Mouse (Mus musculus): ENCODE results near the gene Cpt1c. TPM values are rescaled to one million over a fixed set of nuclear protein-coding genes. Genes with fewer than 3 reads are reported as not detected.

The Cpt1c gene
- total RNA-seq (2023), result under 1 TPM; 0.61 to 0.80 TPM

GRCm38 (mm10) chr7:44974383-44975116 is at the start of gene Cpt1c:
Cpt1c (minus strand) TSS chr7:44974851.

GRCm38 (mm10) chr7:45017242-45018061 is 42.8 kb upstream of the Cpt1c start, which contains the start of gene Rras:
Rras (plus strand) TSS chr7:45017961.

GRCm38 (mm10) chr7:45015957-45016612 is 41.4 kb upstream of the Cpt1c start, which contains the start of gene Scaf1:
Scaf1 (minus strand) TSS chr7:45016363.

GRCm38 (mm10) chr7:44998501-44998955 is 23.9 kb upstream of the Cpt1c start, which contains the start of gene Bcl2l12:
Bcl2l12 (minus strand) TSS chr7:44998712.

GRCm38 (mm10) chr7:44997231-44997939 is 22.7 kb upstream of the Cpt1c start, which contains the start of gene Irf3:
Irf3 (plus strand) TSS chr7:44997648.

GRCm38 (mm10) chr7:44986192-44986878 is 11.7 kb upstream of the Cpt1c start, which contains the start of gene Prmt1:
Prmt1 (minus strand) TSS chr7:44986568.

GRCm38 (mm10) chr7:44942904-44943303 is 31.7 kb downstream of the Cpt1c start, which contains the start of gene Tsks:
Tsks (plus strand) TSS chr7:44943204.

GRCm38 (mm10) chr7:44929204-44930151 is 45.2 kb downstream of the Cpt1c start, which contains the start of gene Ap2a1:
Ap2a1 (minus strand) TSS chr7:44929496.

Other genes starting within 250 kb of the Cpt1c start
- gene Vrk3, start 226.4 kb downstream of the Cpt1c start, total RNA-seq (2023), result 10 to 100 TPM; 99.4 to 99.8 TPM
- under 1 TPM; 0.93 to 0.98 TPM for gene Zfp473, start 223.8 kb downstream of the Cpt1c start, total RNA-seq (2023)
- gene Nup62, start 158.8 kb downstream of the Cpt1c start, total RNA-seq (2023), result 10 to 100 TPM; 42.6 to 50.5 TPM
- gene Il4i1, start 158.5 kb downstream of the Cpt1c start, total RNA-seq (2023), result 1 to 10 TPM; 1.4 to 1.9 TPM
- gene Atf5, start 158.2 kb downstream of the Cpt1c start, total RNA-seq (2023), result 1 to 10 TPM; 4.9 to 5.0 TPM
- 10 to 100 TPM; 37.4 to 39.4 TPM for gene Akt1s1, start 125.9 kb downstream of the Cpt1c start, total RNA-seq (2023)
- 100 to 1,000 TPM in 1 of 2 experiments, 10 to 100 TPM in 1; 89.9 to 108 TPM for gene Tbc1d17, start 125.8 kb downstream of the Cpt1c start, total RNA-seq (2023)
- gene Pnkp, start 117.7 kb downstream of the Cpt1c start, total RNA-seq (2023), result 10 to 100 TPM; 54.4 to 59.2 TPM
- 10 to 100 TPM; 24.2 to 25.2 TPM for gene Ptov1, start 105.1 kb downstream of the Cpt1c start, total RNA-seq (2023)
- gene Med25, start 82.1 kb downstream of the Cpt1c start, total RNA-seq (2023), result 10 to 100 TPM; 67.2 to 73.6 TPM
- 10 to 100 TPM; 23.6 to 24.2 TPM for gene Fuz, start 78.8 kb downstream of the Cpt1c start, total RNA-seq (2023)
- 10 to 100 TPM; 80.0 to 86.8 TPM for gene Ap2a1, start 45.4 kb downstream of the Cpt1c start, total RNA-seq (2023)
- gene Tsks, start 31.6 kb downstream of the Cpt1c start, total RNA-seq (2023), result not detected
- 100 to 1,000 TPM; 143 to 165 TPM for gene Prmt1, start 11.7 kb upstream of the Cpt1c start, total RNA-seq (2023)
- gene Irf3, start 22.8 kb upstream of the Cpt1c start, total RNA-seq (2023), result 100 to 1,000 TPM; 138 to 172 TPM
- 10 to 100 TPM; 18.5 to 30.8 TPM for gene Bcl2l12, start 23.9 kb upstream of the Cpt1c start, total RNA-seq (2023)
- gene Scaf1, start 41.5 kb upstream of the Cpt1c start, total RNA-seq (2023), result 10 to 100 TPM; 81.3 to 91.5 TPM
- 10 to 100 TPM; 10.5 to 10.9 TPM for gene Rras, start 43.1 kb upstream of the Cpt1c start, total RNA-seq (2023)
- gene Prr12, start 78.0 kb upstream of the Cpt1c start, total RNA-seq (2023), result 10 to 100 TPM; 76.8 to 78.7 TPM
- 10 to 100 TPM; 65.9 to 68.4 TPM for gene Nosip, start 87.6 kb upstream of the Cpt1c start, total RNA-seq (2023)
- gene Prrg2, start 87.8 kb upstream of the Cpt1c start, total RNA-seq (2023), result 1 to 10 TPM; 1.4 to 1.5 TPM
- 10 to 100 TPM; 16.3 to 23.6 TPM for gene Rcn3, start 117.4 kb upstream of the Cpt1c start, total RNA-seq (2023)
- 10 to 100 TPM; 28.0 to 35.1 TPM for gene Fcgrt, start 129.0 kb upstream of the Cpt1c start, total RNA-seq (2023)
- 1,000 to 10,000 TPM; 3,284 to 3,343 TPM for gene Rps11, start 149.6 kb upstream of the Cpt1c start, total RNA-seq (2023)
- 1,000 to 10,000 TPM; 5,708 to 6,154 TPM for gene Rpl13a, start 153.9 kb upstream of the Cpt1c start, total RNA-seq (2023)
- not detected for gene Gm45713, start 161.4 kb upstream of the Cpt1c start, total RNA-seq (2023)
- 100 to 1,000 TPM; 236 to 250 TPM for gene Flt3l, start 161.6 kb upstream of the Cpt1c start, total RNA-seq (2023)
- gene Pih1d1, start 179.5 kb upstream of the Cpt1c start, total RNA-seq (2023), result 10 to 100 TPM; 30.3 to 44.8 TPM
- gene Aldh16a1, start 179.7 kb upstream of the Cpt1c start, total RNA-seq (2023), result 10 to 100 TPM; 55.0 to 58.1 TPM
- under 1 TPM in 1 of 2 experiments, not detected in 1; 0.30 TPM for gene Slc17a7, start 189.1 kb upstream of the Cpt1c start, total RNA-seq (2023)
- not detected for gene Gfy, start 204.7 kb upstream of the Cpt1c start, total RNA-seq (2023)
- gene Pth2, start 206.1 kb upstream of the Cpt1c start, total RNA-seq (2023), result not detected
- gene Ccdc155, start 230.0 kb upstream of the Cpt1c start, total RNA-seq (2023), result not detected
- 1 to 10 TPM in 1 of 2 experiments, under 1 TPM in 1; 0.83 to 1.0 TPM for gene Dkkl1, start 237.3 kb upstream of the Cpt1c start, total RNA-seq (2023)
- gene Tead2, start 240.9 kb upstream of the Cpt1c start, total RNA-seq (2023), result not detected